Mouse (Mus musculus) large intestine, adult 2 months (tissue): Measurements from ENCODE around the gene Mettl23. TPM values are rescaled to one million over a fixed set of nuclear protein-coding genes. Genes with fewer than 3 reads are reported as not detected.
A peak's percentile ranks its signal among the peaks of the same experiment; 100 is the strongest.
"Not testable (repeated sequence)": the region's sequence is repeated elsewhere in the genome, so short reads cannot be mapped to it uniquely, and the experiment has no call there.

ENCODE experiments used
- DNase-seq: peaks from one replicate; pipeline ENCODE4 v3.0.0-alpha.2; 2012; ENCODE audit warnings: low read depth, low spot score
- WGBS: fragments of 180-500 bp; shearing (Covaris S2); methylation state at CpG from one replicate; pipeline ENCODE4 v1.1.7; 2018; 5-methylcytosine and 5-hydroxymethylcytosine counted together
- polyA plus RNA-seq: library from polyadenylated mRNA; depleted of rRNA; stranded (reverse); fragments of >200 nt; gene quantifications from 2 replicates; pipeline ENCODE4 v1.2.3, GENCODE M21; 2012

Gene Mettl23
- polyA plus RNA-seq, 1 experiment: 22.4 TPM

DNA sequence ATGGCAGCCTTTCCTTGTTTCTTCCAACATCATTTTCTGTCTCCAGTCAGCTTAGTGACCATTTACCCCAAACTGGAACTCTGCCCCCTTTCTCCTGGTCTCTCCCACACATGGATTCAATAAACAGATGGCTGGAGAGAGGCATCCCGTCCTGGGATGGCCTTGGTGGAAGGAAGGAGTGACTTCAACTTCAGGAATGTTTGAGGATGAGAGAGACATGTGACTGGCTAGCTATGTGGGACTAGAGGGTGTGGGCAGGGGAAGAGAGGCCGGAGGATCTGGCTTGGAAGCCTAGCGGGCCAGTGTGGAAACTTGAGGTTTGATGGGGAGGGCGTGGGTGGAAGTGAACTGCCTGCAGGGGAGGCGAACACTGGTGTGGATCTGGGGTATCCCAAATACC is 26.3 kb upstream of the Mettl23 start:
- no peak for DNase-seq
- 70% methylated on average over 5 of the region's 5 CpGs for WGBS

DNA sequence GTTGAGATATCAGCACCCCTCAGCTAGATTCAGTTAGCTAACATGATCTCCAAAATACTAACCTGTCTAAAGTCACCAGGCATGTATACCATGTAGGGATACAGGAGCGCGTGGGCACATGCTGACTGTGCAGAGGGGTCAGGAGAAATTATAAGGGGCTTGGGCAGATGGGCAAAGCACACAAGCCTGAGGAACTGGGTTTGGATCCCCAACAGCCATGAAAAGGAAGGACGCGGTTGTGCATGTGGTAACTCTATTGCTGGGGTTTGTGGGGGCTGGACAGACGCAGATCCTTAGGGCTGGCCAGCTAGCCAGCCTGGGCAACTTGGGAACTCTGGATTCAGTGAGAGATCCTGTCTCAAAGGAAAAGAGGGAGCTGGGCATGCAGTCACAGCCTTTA is 25.5 kb upstream of the Mettl23 start:
- DNase-seq: no peak
- WGBS: 95% methylated on average over 5 of the region's 5 CpGs

GRCm38 (mm10) chr11:116818722-116819121 is 24.4 kb upstream of the Mettl23 start:
- DNase-seq: peak; percentile 45
- 19% methylated on average over 8 of the region's 8 CpGs for WGBS

DNA sequence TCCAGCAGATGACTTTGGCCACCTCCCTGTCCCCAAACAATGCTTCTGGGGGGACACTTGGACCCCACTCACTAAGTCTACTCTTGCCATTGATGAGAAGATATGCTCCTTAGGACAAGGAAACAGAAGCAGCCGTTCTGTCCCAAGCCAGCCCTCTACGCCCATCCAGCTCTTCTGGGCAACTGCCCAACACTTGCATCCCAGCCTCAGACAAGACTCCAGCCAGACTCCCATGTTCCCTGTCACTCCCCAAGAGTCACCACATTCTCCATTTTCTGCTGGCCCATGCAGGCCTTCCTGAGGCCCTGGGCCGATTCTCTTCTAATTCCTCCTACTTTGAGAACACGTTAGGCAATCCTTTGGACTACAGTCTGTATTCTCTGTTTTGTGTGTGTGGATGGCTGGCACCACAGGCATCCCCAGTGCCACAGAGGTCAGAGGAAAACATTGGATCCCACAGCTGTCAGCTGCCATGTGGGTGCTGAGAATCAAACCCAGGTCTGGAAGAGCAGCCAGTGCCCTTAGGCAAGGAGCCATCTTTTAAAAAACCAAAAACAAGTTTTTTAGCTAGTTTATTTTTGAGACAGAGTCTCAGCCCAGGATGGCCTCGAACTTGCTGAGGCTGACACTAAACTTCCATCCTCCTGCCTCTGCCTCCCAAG is 23.0 kb upstream of the Mettl23 start:
- WGBS: 60% methylated on average over 5 of the region's 5 CpGs
- no peak for DNase-seq

GRCm38 (mm10) chr11:116821057-116821940 is 21.8 kb upstream of the Mettl23 start:
- no peak for DNase-seq
- 74% methylated on average over 13 of the region's 13 CpGs for WGBS

DNA sequence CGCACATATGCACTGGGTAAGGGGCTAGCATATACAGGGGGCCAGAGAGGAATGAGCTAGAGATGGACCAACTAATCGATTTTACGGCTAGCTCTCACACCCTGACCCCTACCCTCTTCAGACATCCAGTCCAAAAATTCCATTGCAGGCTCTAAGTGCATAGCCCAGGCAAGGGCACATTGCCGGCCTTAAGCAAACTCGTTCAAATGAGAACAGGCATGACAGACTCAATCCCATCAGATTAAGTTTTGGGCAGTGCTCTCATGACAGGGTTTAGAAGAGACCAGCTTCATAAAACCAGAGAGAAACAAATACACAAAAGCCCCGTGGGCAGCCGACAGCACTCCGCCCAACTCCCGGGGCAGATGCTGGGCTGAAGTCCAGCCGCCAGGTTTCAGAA is 20.9 kb upstream of the Mettl23 start:
- 40% methylated on average over 10 of the region's 10 CpGs for WGBS
- DNase-seq: no peak

GRCm38 (mm10) chr11:116822626-116823025 is 20.5 kb upstream of the Mettl23 start:
- 80% methylated on average over 10 of the region's 10 CpGs for WGBS
- no peak for DNase-seq

GRCm38 (mm10) chr11:116823255-116823654 is 19.8 kb upstream of the Mettl23 start:
- no peak for DNase-seq
- 100% methylated on average over 2 of the region's 2 CpGs for WGBS

DNA sequence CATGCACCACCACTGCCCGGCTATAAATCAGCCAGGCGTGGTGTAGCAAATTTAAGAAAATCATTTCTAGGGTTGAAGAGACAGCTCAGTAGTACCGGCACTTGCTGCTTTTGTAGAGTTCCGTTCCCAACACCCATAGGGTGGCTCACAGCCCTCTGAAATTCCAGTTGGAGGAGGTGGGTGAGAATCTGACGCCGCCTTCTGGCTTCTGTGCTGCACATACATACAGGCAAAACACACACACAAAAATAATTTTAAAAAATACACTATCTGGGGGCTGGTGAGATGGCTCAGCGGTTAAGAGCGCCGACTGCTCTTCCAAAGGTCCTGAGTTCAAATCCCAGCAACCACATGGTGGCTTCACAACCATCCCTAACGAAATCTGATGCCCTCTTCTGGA is 19.2 kb upstream of the Mettl23 start:
- not testable (repeated sequence) for DNase-seq
- WGBS: 96% methylated on average over 10 of the region's 10 CpGs

DNA sequence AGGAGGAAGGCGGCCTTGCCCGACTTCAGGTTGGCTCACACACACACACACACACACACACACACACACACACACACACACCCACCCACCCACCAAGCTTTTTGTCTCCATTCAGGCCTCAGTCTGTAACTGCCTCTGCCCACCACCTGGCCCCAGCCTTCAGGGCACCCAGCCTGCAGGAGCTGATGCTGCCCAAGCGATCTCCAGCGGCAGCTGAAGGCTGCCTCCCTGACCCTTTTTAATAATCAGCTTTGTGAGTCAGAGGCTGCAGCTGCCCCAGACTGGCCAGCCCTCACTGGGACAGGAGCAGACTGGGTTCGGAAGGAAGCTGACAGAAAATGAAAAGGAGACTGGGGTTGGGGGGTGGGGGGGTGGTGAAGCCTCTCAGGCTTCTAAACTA is 17.8 kb upstream of the Mettl23 start:
- no peak for DNase-seq
- WGBS: 83% methylated on average over 5 of the region's 5 CpGs

- DNase-seq: no peak
- WGBS: 56% methylated on average over 17 of the region's 17 CpGs
Measured at GRCm38 (mm10) chr11:116826550-116827504, 16.3 kb upstream of the Mettl23 start.

- 3% methylated on average over 71 of the region's 71 CpGs for WGBS
- DNase-seq: no peak
Measured at GRCm38 (mm10) chr11:116827534-116828165, 15.4 kb upstream of the Mettl23 start, which contains the start of gene Mxra7. Gene Mxra7 (minus strand): TSS chr11:116828046.

DNA sequence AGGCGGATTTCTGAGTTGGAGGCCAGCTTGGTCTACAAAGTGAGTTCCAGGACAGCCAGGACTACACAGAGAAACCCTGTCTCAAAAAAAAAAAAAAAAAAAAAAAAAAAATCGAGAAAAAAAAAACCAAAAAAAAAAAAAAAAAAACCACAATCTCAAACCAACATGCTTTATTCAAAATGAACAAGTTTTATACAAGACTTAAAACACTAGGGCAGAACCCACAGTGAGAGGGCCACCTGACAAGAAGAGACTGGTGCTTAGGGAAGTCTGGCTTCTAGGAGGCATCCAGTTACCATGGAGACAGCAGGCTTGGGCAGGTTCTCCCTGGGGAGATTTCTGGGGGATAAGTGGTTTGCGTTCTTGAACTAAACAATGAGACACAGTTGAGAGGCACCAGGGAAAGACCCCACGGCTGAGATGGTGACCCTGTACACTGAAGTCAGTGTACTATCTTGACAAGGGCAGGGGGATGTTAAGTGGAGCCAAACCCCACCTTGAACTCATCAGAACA is 10.8 kb upstream of the Mettl23 start:
- no peak for DNase-seq
- WGBS: 57% methylated on average over 4 of the region's 4 CpGs

GRCm38 (mm10) chr11:116834954-116835353 is 8.1 kb upstream of the Mettl23 start:
- DNase-seq: no peak
- 92% methylated on average over 1 of the region's 1 CpGs for WGBS

DNA sequence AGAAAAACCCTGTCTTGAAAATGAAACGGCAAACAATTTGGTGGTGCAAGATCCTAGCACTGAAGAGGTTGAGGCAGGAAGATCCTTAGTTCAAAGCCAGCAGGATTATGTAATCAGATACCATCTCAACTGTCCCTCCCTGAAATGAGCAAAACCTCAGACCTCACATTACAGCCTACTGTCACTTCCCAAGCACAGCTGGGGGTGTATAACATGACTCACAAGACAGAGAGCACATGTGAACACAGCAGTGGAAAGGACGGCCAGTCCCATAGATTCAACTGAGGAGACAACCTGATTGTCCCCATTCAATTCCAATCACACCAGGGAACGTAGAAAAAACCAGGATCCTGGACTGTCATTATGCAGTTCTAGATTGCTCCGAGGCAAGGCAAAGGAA is 6.8 kb upstream of the Mettl23 start:
- 80% methylated on average over 4 of the region's 4 CpGs for WGBS

GRCm38 (mm10) chr11:116837441-116837840 is 5.6 kb upstream of the Mettl23 start:
- WGBS: 91% methylated on average over 10 of the region's 10 CpGs
- no peak for DNase-seq

More for the DNA sequence above, 6.8 kb upstream of the Mettl23 start:
- DNase-seq: no peak

DNA sequence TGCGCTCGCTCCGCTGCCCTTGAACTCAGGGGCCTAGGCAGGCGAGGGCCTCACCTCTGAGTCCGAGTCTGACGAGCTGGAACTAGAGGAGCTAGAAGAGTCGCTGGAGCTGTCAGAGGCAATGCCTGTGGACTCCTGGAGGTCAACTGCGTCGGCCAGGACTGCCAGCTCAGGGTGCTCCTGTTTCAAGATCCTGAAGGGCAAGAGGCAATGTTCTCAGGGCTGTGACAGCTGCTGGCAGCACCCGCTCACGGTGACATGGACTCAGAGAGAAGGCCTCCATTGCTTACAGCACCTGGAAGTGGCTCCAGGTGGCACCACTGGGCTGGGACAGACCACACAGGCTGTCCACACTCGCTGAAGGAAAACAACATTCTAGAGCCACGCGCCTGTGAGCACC is 4.1 kb upstream of the Mettl23 start:
- no peak for DNase-seq
- WGBS: 86% methylated on average over 14 of the region's 14 CpGs

- 79% methylated on average over 7 of the region's 7 CpGs for WGBS
- no peak for DNase-seq
Measured at GRCm38 (mm10) chr11:116839601-116840000, 3.5 kb upstream of the Mettl23 start.

DNA sequence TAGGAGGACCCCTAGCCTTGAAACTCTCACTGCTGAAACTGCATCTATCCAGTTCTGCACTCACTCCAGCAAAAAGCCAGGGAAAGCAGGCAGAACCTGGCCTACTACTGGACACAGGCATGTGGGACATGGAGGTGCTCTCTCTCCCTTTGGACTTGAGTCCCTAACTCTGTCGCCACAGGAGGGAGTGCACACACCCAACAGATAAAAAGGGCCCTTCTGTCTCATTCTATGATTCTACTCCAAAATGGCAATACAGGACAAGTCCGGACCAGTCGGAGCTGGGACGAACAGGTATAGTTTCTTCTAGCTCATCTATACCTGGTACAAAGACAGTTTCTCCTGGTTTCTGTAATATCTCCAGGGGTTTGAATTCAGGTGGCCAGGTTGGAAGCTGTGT is 2.3 kb upstream of the Mettl23 start:
- DNase-seq: no peak
- WGBS: 74% methylated on average over 4 of the region's 4 CpGs
